Mouse (Mus musculus): Measurements from ENCODE around the gene 1700011M02Rik. TPM values are rescaled to one million over a fixed set of nuclear protein-coding genes. Genes with fewer than 3 reads are reported as not detected.
A peak's percentile ranks its signal among the peaks of the same experiment; 100 is the strongest.
"Not testable (repeated sequence)": the region's sequence is repeated elsewhere in the genome, so short reads cannot be mapped to it uniquely, and the experiment has no call there.

1700011M02Rik gene
- not detected in 2 replicates for polyA plus RNA-seq (2012; rRNA removed)

DNA sequence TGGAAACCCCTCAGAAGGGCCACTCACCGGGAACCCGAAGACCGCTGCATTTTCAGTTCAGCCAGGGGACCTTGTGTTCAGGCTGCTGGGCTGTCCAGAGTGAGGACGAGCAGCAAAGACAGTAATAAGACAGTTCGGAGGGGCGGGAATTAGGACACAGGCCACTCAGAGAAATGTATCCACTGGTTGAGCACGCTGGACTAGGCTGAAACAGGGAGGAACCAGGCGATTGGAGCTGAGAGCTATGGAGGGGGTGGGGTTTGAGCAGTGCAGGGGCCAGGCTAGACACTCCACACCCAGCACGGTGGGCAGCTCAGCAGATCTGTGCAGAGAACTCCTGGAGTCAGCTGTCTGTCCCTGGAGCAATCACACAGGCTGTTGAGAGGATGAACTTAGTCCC, at the start of gene 1700011M02Rik, which contains the start of gene Dmrtc1a:
Gene 1700011M02Rik (plus strand): TSS at position 319 of the 400 bp plus-strand sequence.
Gene Dmrtc1a (minus strand): TSS at position 101 of the 400 bp plus-strand sequence.
- not testable (repeated sequence) for DNase-seq

DNA sequence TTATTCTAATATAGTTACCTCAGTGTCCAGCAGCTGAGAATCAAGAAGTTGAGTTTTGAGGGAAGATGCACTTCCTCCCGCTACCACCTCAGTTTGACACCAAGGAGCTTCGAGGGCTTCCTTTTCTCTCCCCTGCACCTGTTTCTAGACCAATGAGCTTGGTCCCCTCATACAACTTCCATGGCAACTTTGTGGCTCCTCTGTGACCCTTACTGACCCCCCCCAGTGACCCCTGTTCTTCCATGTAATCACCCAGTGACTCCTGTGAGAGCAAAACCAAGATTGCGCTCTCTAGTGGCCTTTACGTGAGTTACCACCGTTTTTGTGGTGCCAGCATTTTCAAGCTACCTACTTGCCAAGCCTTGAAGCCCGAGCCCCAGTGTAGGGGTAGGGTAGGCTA, 40.8 kb upstream of the 1700011M02Rik start, which contains the start of gene 1700031F05Rik:
Gene 1700031F05Rik (minus strand): TSS at position 101 of the 400 bp plus-strand sequence.
- Histone ChIP-seq H3K36me3 (ENCODE audit: control insufficient read depth, insufficient read depth, low read length) (no peaks in the 10 kb centered on the region), H3K27ac (ENCODE audit: control insufficient read depth, insufficient read depth, low read length) (no peak within 1 kb of the TSS), H3K27me3 (ENCODE audit: control insufficient read depth, insufficient read depth, low read length) (no peaks in the 10 kb centered on the region), H3K4me3 (ENCODE audit: control insufficient read depth, insufficient read depth, low read length) (no peak within 1 kb of the TSS), H3K4me1 (replicated peaks; ENCODE audit: control insufficient read depth, insufficient read depth, low read length) (no peaks in the 10 kb centered on the region)
- TF ChIP-seq CTCF (IDR thresholded peaks at IDR 0.05; ENCODE audit: borderline replicate concordance, control insufficient read depth, extremely low read depth, insufficient read depth, low read length, poor library complexity) (no peak), POLR2A (IDR thresholded peaks at IDR 0.05; ENCODE audit: control insufficient read depth, extremely low read depth, insufficient read depth, low read length, poor library complexity) (no peak)
- WGBS, result 94% methylated on average over 6 of the region's 6 CpGs
- no peak for DNase-seq

More for the DNA sequence above, at the start of gene 1700011M02Rik, which contains the start of gene Dmrtc1a:
- not testable (repeated sequence) for H3K36me3 ChIP-seq (ENCODE audit: control insufficient read depth, insufficient read depth, low read length); H3K4me3 ChIP-seq (ENCODE audit: control insufficient read depth, insufficient read depth, low read length); H3K27me3 ChIP-seq (ENCODE audit: control insufficient read depth, insufficient read depth, low read length); H3K27ac ChIP-seq (ENCODE audit: control insufficient read depth, insufficient read depth, low read length); H3K4me1 ChIP-seq (replicated peaks; ENCODE audit: control insufficient read depth, insufficient read depth, low read length)
- WGBS, result 91% methylated on average over 8 of the region's 9 CpGs

- H3K36me3 ChIP-seq (ENCODE audit: control insufficient read depth, insufficient read depth, low read length); DNase-seq; H3K4me3 ChIP-seq (ENCODE audit: control insufficient read depth, insufficient read depth, low read length); H3K4me1 ChIP-seq (replicated peaks; ENCODE audit: control insufficient read depth, insufficient read depth, low read length); H3K27me3 ChIP-seq (ENCODE audit: control insufficient read depth, insufficient read depth, low read length); H3K27ac ChIP-seq (ENCODE audit: control insufficient read depth, insufficient read depth, low read length): not testable (repeated sequence)
- WGBS, result 81% methylated on average over 1 of the region's 1 CpGs
These were observed 6.1 kb downstream of the 1700011M02Rik start for GRCm38 (mm10) chrX:102914823-102915222.

DNA sequence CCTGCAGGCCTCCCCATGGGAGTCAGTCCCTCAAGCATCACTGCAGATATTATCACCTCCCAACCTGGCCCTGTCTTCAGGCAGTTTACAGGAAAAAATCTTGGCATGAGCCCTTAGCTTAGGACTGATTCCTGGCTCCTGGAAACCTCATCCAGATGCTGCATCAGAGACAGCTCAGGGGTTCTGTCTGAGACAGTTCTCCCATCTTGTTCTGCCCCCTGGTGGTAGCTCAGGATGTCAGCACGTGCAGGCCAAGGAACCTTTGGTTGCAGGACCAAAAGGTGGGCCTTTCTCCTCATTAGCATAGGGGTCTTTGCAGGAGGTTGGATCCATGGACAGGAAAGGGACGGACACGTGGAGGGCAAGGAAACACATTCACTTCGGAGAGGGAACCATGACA, 18.0 kb downstream of the 1700011M02Rik start:
- not testable (repeated sequence) for H3K27me3 ChIP-seq (ENCODE audit: control insufficient read depth, insufficient read depth, low read length); H3K4me3 ChIP-seq (ENCODE audit: control insufficient read depth, insufficient read depth, low read length); H3K36me3 ChIP-seq (ENCODE audit: control insufficient read depth, insufficient read depth, low read length); H3K4me1 ChIP-seq (replicated peaks; ENCODE audit: control insufficient read depth, insufficient read depth, low read length); H3K27ac ChIP-seq (ENCODE audit: control insufficient read depth, insufficient read depth, low read length)
- DNase-seq, result peak; percentile 3
- WGBS, result 19% methylated on average over 4 of the region's 4 CpGs

DNA sequence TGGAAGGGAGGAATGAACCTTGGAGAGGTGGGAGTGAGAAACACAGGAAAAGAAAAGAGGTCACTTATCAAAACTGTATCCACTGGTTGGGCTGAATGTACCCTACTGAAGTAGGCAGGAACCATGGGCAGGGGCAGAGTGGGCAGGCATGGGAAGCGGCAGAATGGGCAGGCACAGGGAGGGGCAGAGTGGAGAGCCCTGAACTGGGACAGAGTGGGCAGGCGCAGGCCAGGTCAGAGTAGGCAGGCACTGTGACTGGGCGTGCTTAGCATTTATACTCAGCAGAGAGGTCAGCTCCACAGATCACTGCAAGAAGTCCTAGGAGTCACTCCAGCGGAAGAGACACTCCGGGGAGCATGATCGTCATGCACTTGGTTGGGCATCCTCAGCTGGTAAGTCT, 19.4 kb downstream of the 1700011M02Rik start, which contains the start of gene 1700018G05Rik:
Gene 1700018G05Rik (plus strand): TSS at position 301 of the 400 bp plus-strand sequence.
- not testable (repeated sequence) for H3K27ac ChIP-seq (ENCODE audit: control insufficient read depth, insufficient read depth, low read length); DNase-seq; H3K36me3 ChIP-seq (ENCODE audit: control insufficient read depth, insufficient read depth, low read length); H3K4me1 ChIP-seq (replicated peaks; ENCODE audit: control insufficient read depth, insufficient read depth, low read length); H3K27me3 ChIP-seq (ENCODE audit: control insufficient read depth, insufficient read depth, low read length); H3K4me3 ChIP-seq (ENCODE audit: control insufficient read depth, insufficient read depth, low read length)
- 97% methylated on average over 6 of the region's 6 CpGs for WGBS

DNA sequence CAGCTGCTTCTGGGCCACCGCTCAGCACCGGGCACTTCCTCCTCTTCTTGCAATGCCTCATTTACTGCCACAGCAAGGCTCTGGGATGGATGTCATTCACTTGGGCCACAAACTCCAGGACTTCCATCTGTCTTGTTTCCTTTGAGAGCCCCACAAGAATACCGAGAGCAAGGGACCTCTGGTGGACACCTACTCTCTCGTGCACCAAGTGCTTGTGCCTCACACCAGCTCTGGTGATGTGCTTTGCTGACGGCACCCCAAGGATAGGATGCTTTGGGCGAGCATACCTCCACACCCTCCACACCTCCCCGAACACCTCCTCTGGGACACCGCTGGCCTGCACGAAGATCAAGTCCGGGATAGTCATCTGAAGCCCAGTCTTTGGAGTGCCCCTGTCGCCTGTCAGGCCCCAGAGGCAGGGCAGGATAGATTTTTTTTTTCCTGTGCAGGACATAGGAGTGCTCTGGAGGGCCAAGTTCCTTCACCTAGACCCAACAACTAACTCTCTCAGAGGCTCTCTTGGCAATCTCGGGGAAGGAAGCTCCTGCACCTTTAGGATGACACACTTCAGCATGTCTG, 24.4 kb downstream of the 1700011M02Rik start:
- H3K4me3 ChIP-seq (ENCODE audit: control insufficient read depth, insufficient read depth, low read length), result no peak overlapping the region
- TF ChIP-seq POLR2A (IDR thresholded peaks at IDR 0.05; ENCODE audit: control insufficient read depth, extremely low read depth, insufficient read depth, low read length, poor library complexity) (no peak), CTCF (IDR thresholded peaks at IDR 0.05; ENCODE audit: borderline replicate concordance, control insufficient read depth, extremely low read depth, insufficient read depth, low read length, poor library complexity) (no peak)
- no peaks in the 10 kb centered on the region for H3K4me1 ChIP-seq (replicated peaks; ENCODE audit: control insufficient read depth, insufficient read depth, low read length)
- H3K36me3 ChIP-seq (ENCODE audit: control insufficient read depth, insufficient read depth, low read length), result no peaks in the 10 kb centered on the region
- no peaks in the 10 kb centered on the region for H3K27me3 ChIP-seq (ENCODE audit: control insufficient read depth, insufficient read depth, low read length)
- no peak for DNase-seq
- 34% methylated on average over 12 of the region's 12 CpGs for WGBS
- no peak overlapping the region for H3K27ac ChIP-seq (ENCODE audit: control insufficient read depth, insufficient read depth, low read length)

- H3K27ac ChIP-seq (ENCODE audit: control insufficient read depth, insufficient read depth, low read length), result no peak overlapping the region
- TF ChIP-seq CTCF (IDR thresholded peaks at IDR 0.05; ENCODE audit: borderline replicate concordance, control insufficient read depth, extremely low read depth, insufficient read depth, low read length, poor library complexity) (peak; percentile 59; the same call in 1 of the 2 replicates), POLR2A (IDR thresholded peaks at IDR 0.05; ENCODE audit: control insufficient read depth, extremely low read depth, insufficient read depth, low read length, poor library complexity) (no peak)
- WGBS, result 7% methylated on average over 43 of the region's 68 CpGs
- no peaks in the 10 kb centered on the region for H3K27me3 ChIP-seq (ENCODE audit: control insufficient read depth, insufficient read depth, low read length)
- peak overlapping the region; percentile 46 for H3K4me3 ChIP-seq (ENCODE audit: control insufficient read depth, insufficient read depth, low read length)
- H3K4me1 ChIP-seq (replicated peaks; ENCODE audit: control insufficient read depth, insufficient read depth, low read length), result no peaks in the 10 kb centered on the region
- peak; percentile 27 for DNase-seq
- no peaks in the 10 kb centered on the region for H3K36me3 ChIP-seq (ENCODE audit: control insufficient read depth, insufficient read depth, low read length)
These were observed 25.1 kb downstream of the 1700011M02Rik start for GRCm38 (mm10) chrX:102933571-102934394.
